Mouse (Mus musculus) ES-E14 (cell line): ENCODE measurements around the gene C1qtnf3. TPM values are rescaled to one million over a fixed set of nuclear protein-coding genes. Genes with fewer than 3 reads are reported as not detected.

Experiments used
- DNase-seq: peaks from one replicate; pipeline ENCODE4 v3.0.0-alpha.2; 2013; ENCODE audit warnings: low read depth, low spot score
- H3K27ac ChIP-seq: 2 replicates; pipeline ENCODE4 v1.5.1; 2012; ENCODE audit warnings: low read depth, mild to moderate bottlenecking, low read length, moderate library complexity, mixed read lengths; ENCODE audit not compliant: poor library complexity, insufficient read depth, severe bottlenecking
- H3K36me3 ChIP-seq: 2 replicates; pipeline ENCODE4 v1.6.1; 2012; ENCODE audit warnings: mild to moderate bottlenecking, low read length, moderate library complexity, mixed read lengths; ENCODE audit not compliant: control insufficient read depth, poor library complexity, insufficient read depth, severe bottlenecking
- H3K4me1 ChIP-seq, 2 experiments: fragments of 150-350 bp in 1 of 2; sonication (generic) in 1 of 2; 2 replicates each; pipeline ENCODE4 v1.6.1; 2012; ENCODE audit warnings: low read length in 2 of 2, mild to moderate bottlenecking in 1 of 2, mixed read lengths in 1 of 2; ENCODE audit not compliant: control insufficient read depth in 2 of 2, insufficient read depth in 2 of 2, poor library complexity in 1 of 2
- H3K4me3 ChIP-seq, 2 experiments: fragments of 150-350 bp in 1 of 2; sonication (generic) in 1 of 2; 2 replicates each; pipeline ENCODE4 v1.5.1; 2012; ENCODE audit warnings: low read length in 2 of 2, low read depth in 1 of 2, mild to moderate bottlenecking in 1 of 2, mixed read lengths in 1 of 2; ENCODE audit not compliant: insufficient read depth in 1 of 2, poor library complexity in 1 of 2, severe bottlenecking in 1 of 2
- H3K9ac ChIP-seq: 2 replicates; pipeline ENCODE4 v1.6.1; 2012; ENCODE audit warnings: low read depth, mild to moderate bottlenecking, low read length, mixed read lengths; ENCODE audit not compliant: poor library complexity, insufficient read depth, severe bottlenecking
- H3K9me3 ChIP-seq: fragments of 150-350 bp; sonication (generic); 2 replicates; pipeline ENCODE4 v1.6.1; 2012; ENCODE audit warnings: low read depth, mild to moderate bottlenecking, low read length; ENCODE audit not compliant: control insufficient read depth, insufficient read depth
- CHD2 ChIP-seq: IDR thresholded peaks from 2 replicates; pipeline ENCODE4 v1.6.1; 2014; ENCODE audit warnings: mild to moderate bottlenecking, low read depth, low read length, inconsistent platforms
- HCFC1 ChIP-seq: IDR thresholded peaks from 2 replicates; pipeline ENCODE4 v1.6.1; 2012; ENCODE audit warnings: low read length, inconsistent platforms, borderline replicate concordance; ENCODE audit not compliant: insufficient read depth
- MAFK ChIP-seq: IDR thresholded peaks from 2 replicates; pipeline ENCODE4 v1.6.1; 2014; ENCODE audit warnings: mild to moderate bottlenecking, low read depth, low read length, inconsistent platforms; ENCODE audit not compliant: insufficient read depth
- ZC3H11A ChIP-seq: IDR thresholded peaks from 2 replicates; pipeline ENCODE4 v1.6.1; 2012; ENCODE audit warnings: low read depth, mild to moderate bottlenecking, inconsistent platforms, low read length, borderline replicate concordance
- ZNF384 ChIP-seq: IDR thresholded peaks from 2 replicates; pipeline ENCODE4 v1.6.1; 2012; ENCODE audit warnings: low read depth, low read length, inconsistent platforms
- in situ Hi-C, 2 experiments: fragments of 600-800 bp; cut with MboI; formaldehyde crosslinking; loops; one replicate each; pipeline ENCODE4 v1.15.1; 2025; ENCODE audit warnings: low sequenced_read_pairs in 2 of 2, inconsistent platforms in 1 of 2; ENCODE audit not compliant: unreplicated experiment in 2 of 2
- total RNA-seq: library from RNA; depleted of rRNA; stranded (reverse); fragments of 300-350 nt; gene quantifications from 2 replicates; pipeline ENCODE4 v1.2.3, GENCODE M21; 2012

The C1qtnf3 gene
- total RNA-seq, 1 experiment: 0.45 TPM

GRCm38 (mm10) chr15:10954381-10955016 lies 2.4 kb downstream of the C1qtnf3 start:
- H3K36me3 ChIP-seq: no peaks in the 10 kb centered on the region
- no peak for DNase-seq
- no peak for TF ChIP-seq HCFC1
- TF ChIP-seq ZC3H11A: no peak
- TF ChIP-seq CHD2: no peak
- TF ChIP-seq ZNF384: no peak
- TF ChIP-seq MAFK: no peak
- no peak overlapping the region for H3K9ac ChIP-seq
- H3K4me1 ChIP-seq: 0 out of 4 replicates have a peak, but pooled peaks cover 0 to 1% of the 10 kb centered on the region in 2 experiments
- no peaks in the 10 kb centered on the region for H3K9me3 ChIP-seq
- H3K27ac ChIP-seq: no peak overlapping the region
- H3K4me3 ChIP-seq: no peak overlapping the region
- in situ Hi-C loops: no loop called here

GRCm38 (mm10) chr15:10955156-10955555 lies 3.0 kb downstream of the C1qtnf3 start:
- Histone ChIP-seq H3K4me1 (0 out of 4 replicates have a peak, but pooled peaks cover 0 to 1% of the 10 kb centered on the region in 2 experiments), H3K9ac (no peak overlapping the region), H3K4me3 (no peak overlapping the region), H3K36me3 (no peaks in the 10 kb centered on the region), H3K27ac (no peak overlapping the region), H3K9me3 (no peaks in the 10 kb centered on the region)
- in situ Hi-C loops: no loop called here
- DNase-seq: no peak
- TF ChIP-seq CHD2: no peak
- TF ChIP-seq ZNF384: no peak
- TF ChIP-seq MAFK: no peak
- TF ChIP-seq HCFC1: no peak
- no peak for TF ChIP-seq ZC3H11A

- no peak overlapping the region for H3K9ac ChIP-seq
- H3K4me3 ChIP-seq: no peak overlapping the region
- H3K9me3 ChIP-seq: no peaks in the 10 kb centered on the region
- TF ChIP-seq CHD2 (no peak), HCFC1 (no peak), MAFK (no peak), ZNF384 (no peak), ZC3H11A (no peak)
- in situ Hi-C loops: no loop called here
- H3K27ac ChIP-seq: no peak overlapping the region
- H3K36me3 ChIP-seq: no peaks in the 10 kb centered on the region
- no peak for DNase-seq
- 0 out of 4 replicates have a peak, but pooled peaks cover 0 to 1% of the 10 kb centered on the region in 2 experiments for H3K4me1 ChIP-seq
These were observed 4.6 kb downstream of the C1qtnf3 start for GRCm38 (mm10) chr15:10956706-10957105.

- no peak for DNase-seq
- no peaks in the 10 kb centered on the region for H3K36me3 ChIP-seq
- H3K4me3 ChIP-seq: no peak overlapping the region
- TF ChIP-seq ZC3H11A: no peak
- no peak for TF ChIP-seq HCFC1
- H3K4me1 ChIP-seq: no peaks in the 10 kb centered on the region
- no peak overlapping the region for H3K27ac ChIP-seq
- in situ Hi-C loops: no loop called here
- H3K9me3 ChIP-seq: no peaks in the 10 kb centered on the region
- H3K9ac ChIP-seq: no peak overlapping the region
These were observed 7.3 kb downstream of the C1qtnf3 start for GRCm38 (mm10) chr15:10959277-10960026.
